Mouse (Mus musculus) MEL (cell line): Measurements from ENCODE around the gene Zmiz1.

Source experiments
- CTCF ChIP-seq, 3 experiments: IDR thresholded peaks in 2 of 3; conservative IDR thresholded peaks in 1 of 3; 2 replicates each; pipeline ENCODE4 v1.5.1; 2011 to 2012; ENCODE audit warnings: low read length in 3 of 3, low read depth in 2 of 3, mild to moderate bottlenecking in 2 of 3, improper control_type of control experiment in 1 of 3, inconsistent platforms in 1 of 3, mixed read lengths in 1 of 3, moderate library complexity in 1 of 3; ENCODE audit not compliant: control insufficient read depth in 1 of 3, insufficient read depth in 1 of 3, poor library complexity in 1 of 3, severe bottlenecking in 1 of 3
- GABPA ChIP-seq: IDR thresholded peaks from 2 replicates; pipeline ENCODE4 v1.6.1; 2012; ENCODE audit warnings: low read depth, mild to moderate bottlenecking, inconsistent platforms, low read length, improper control_type of control experiment, moderate library complexity
- GATA1 ChIP-seq: IDR thresholded peaks from 2 replicates; pipeline ENCODE4 v1.6.1; 2011; ENCODE audit warnings: low read depth, low read length, improper control_type of control experiment
- JUND ChIP-seq: IDR thresholded peaks from 2 replicates; pipeline ENCODE4 v1.6.1; 2011; ENCODE audit warnings: low read depth, mild to moderate bottlenecking, improper control_type of control experiment, low read length
- POLR2A ChIP-seq, 2 experiments: IDR thresholded peaks; 2 replicates each; pipeline ENCODE4 v1.6.1; 2011 to 2012; ENCODE audit warnings: low read length in 2 of 2, mild to moderate bottlenecking in 2 of 2, control low read depth in 1 of 2, improper control_type of control experiment in 1 of 2, low read depth in 1 of 2, moderate library complexity in 1 of 2; ENCODE audit not compliant: control insufficient read depth in 1 of 2, insufficient read depth in 1 of 2, poor library complexity in 1 of 2
- RCOR1 ChIP-seq: IDR thresholded peaks from 2 replicates; pipeline ENCODE4 v1.6.1; 2012; ENCODE audit warnings: low read depth, mild to moderate bottlenecking, inconsistent platforms, low read length, improper control_type of control experiment
- SMC3 ChIP-seq: IDR thresholded peaks from 2 replicates; pipeline ENCODE4 v1.6.1; 2011; ENCODE audit warnings: low read depth, low read length, improper control_type of control experiment
- TAL1 ChIP-seq: IDR thresholded peaks from 2 replicates; pipeline ENCODE4 v1.6.1; 2012; ENCODE audit warnings: mild to moderate bottlenecking, inconsistent platforms, low read length, moderate library complexity, mixed read lengths
- USF2 ChIP-seq, 2 experiments: IDR thresholded peaks; 2 replicates each; pipeline ENCODE4 v1.6.1; 2011 to 2012; ENCODE audit warnings: improper control_type of control experiment in 2 of 2, low read length in 2 of 2, borderline replicate concordance in 1 of 2, inconsistent platforms in 1 of 2, low read depth in 1 of 2, mild to moderate bottlenecking in 1 of 2; ENCODE audit not compliant: insufficient read depth in 1 of 2

- no peak for TF ChIP-seq GABPA
- no peak for TF ChIP-seq TAL1
- no peak for TF ChIP-seq CTCF (IDR thresholded peaks at IDR 0.05 in 2 of 3, conservative IDR thresholded peaks at IDR 0.05 in 1 of 3; ENCODE audit: control insufficient read depth in 1 of 3, insufficient read depth in 1 of 3, low read depth in 2 of 3, low read length in 3 of 3, poor library complexity in 1 of 3, severe bottlenecking in 1 of 3)
- TF ChIP-seq RCOR1 = no peak
- TF ChIP-seq SMC3 = no peak
- no peak for TF ChIP-seq USF2 (IDR thresholded peaks at IDR 0.05; ENCODE audit: borderline replicate concordance in 1 of 2, insufficient read depth in 1 of 2, low read depth in 1 of 2, low read length in 2 of 2)
- TF ChIP-seq POLR2A (IDR thresholded peaks at IDR 0.05; ENCODE audit: control insufficient read depth in 1 of 2, insufficient read depth in 1 of 2, low read depth in 1 of 2, low read length in 2 of 2, poor library complexity in 1 of 2) = no peak
- no peak for TF ChIP-seq GATA1
- TF ChIP-seq JUND = no peak
Observed at GRCm38 (mm10) chr14:25583899-25584298, 124.9 kb downstream of the Zmiz1 start.
